Mouse (Mus musculus) adrenal gland, postnatal 4 days (tissue): ENCODE data around the gene Cachd1. TPM values are rescaled to one million over a fixed set of nuclear protein-coding genes. Genes with fewer than 3 reads are reported as not detected.

Experiments
- DNase-seq, 2 experiments: peaks; one replicate each; pipeline ENCODE4 v3.0.0; 2021 to 2022; ENCODE audit warnings: low spot score in 2 of 2, mixed read lengths in 2 of 2
- total RNA-seq, 2 experiments: library from RNA; stranded (reverse); gene quantifications; 2 replicates each; pipeline ENCODE4 v1.2.3; 2021

The Cachd1 gene
- total RNA-seq, 2 experiments from 2014 or later = 14.6 to 16.7 TPM

- DNase-seq = no peak
Observed at GRCm38 (mm10) chr4:100917511-100917910, 141.0 kb downstream of the Cachd1 start.

- no peak for DNase-seq
Observed at GRCm38 (mm10) chr4:100920413-100920812, 143.9 kb downstream of the Cachd1 start.

GRCm38 (mm10) chr4:100922816-100923554 is 146.5 kb downstream of the Cachd1 start:
- DNase-seq = no peak

- no peak for DNase-seq
Observed at GRCm38 (mm10) chr4:100923598-100923997, 147.1 kb downstream of the Cachd1 start.

- no peak for DNase-seq
Observed at GRCm38 (mm10) chr4:100924276-100924675, 147.8 kb downstream of the Cachd1 start.

- DNase-seq = no peak
Observed at GRCm38 (mm10) chr4:100925153-100925552, 148.7 kb downstream of the Cachd1 start.

- no peak for DNase-seq
Observed at GRCm38 (mm10) chr4:100926608-100927007, 150.1 kb downstream of the Cachd1 start.

- DNase-seq = no peak
Observed at GRCm38 (mm10) chr4:100927059-100927458, 150.6 kb downstream of the Cachd1 start.

- no peak for DNase-seq
Observed at GRCm38 (mm10) chr4:100943689-100944088, 167.2 kb downstream of the Cachd1 start.

- no peak for DNase-seq
Observed at GRCm38 (mm10) chr4:100944276-100944675, 167.8 kb downstream of the Cachd1 start.

GRCm38 (mm10) chr4:100945171-100945899 is 168.9 kb downstream of the Cachd1 start:
- DNase-seq = no peak

GRCm38 (mm10) chr4:100948494-100949425 is 172.3 kb downstream of the Cachd1 start:
- DNase-seq = no peak

- DNase-seq = no peak
Observed at GRCm38 (mm10) chr4:100950316-100950715, 173.8 kb downstream of the Cachd1 start.

GRCm38 (mm10) chr4:100951876-100952275 is 175.4 kb downstream of the Cachd1 start:
- no peak for DNase-seq

GRCm38 (mm10) chr4:100963341-100963740 is 186.9 kb downstream of the Cachd1 start:
- no peak for DNase-seq

GRCm38 (mm10) chr4:100963796-100964195 is 187.3 kb downstream of the Cachd1 start:
- DNase-seq = no peak

- DNase-seq = no peak
Observed at GRCm38 (mm10) chr4:100967703-100968392, 191.4 kb downstream of the Cachd1 start.

- DNase-seq = no peak
Observed at GRCm38 (mm10) chr4:100973641-100974454, 197.4 kb downstream of the Cachd1 start.

- DNase-seq = no peak
Observed at GRCm38 (mm10) chr4:100974455-100975035, 198.1 kb downstream of the Cachd1 start.

GRCm38 (mm10) chr4:100977522-100977921 is 201.0 kb downstream of the Cachd1 start:
- DNase-seq = no peak
